Mouse (Mus musculus) ES-E14 (cell line): Measurements from ENCODE around the gene Rims1.

Experiments used
- CHD2 ChIP-seq: IDR thresholded peaks from 2 replicates; pipeline ENCODE4 v1.6.1; 2014; ENCODE audit warnings: mild to moderate bottlenecking, low read depth, low read length, inconsistent platforms
- HCFC1 ChIP-seq: IDR thresholded peaks from 2 replicates; pipeline ENCODE4 v1.6.1; 2012; ENCODE audit warnings: low read length, inconsistent platforms, borderline replicate concordance; ENCODE audit not compliant: insufficient read depth
- MAFK ChIP-seq: IDR thresholded peaks from 2 replicates; pipeline ENCODE4 v1.6.1; 2014; ENCODE audit warnings: mild to moderate bottlenecking, low read depth, low read length, inconsistent platforms; ENCODE audit not compliant: insufficient read depth
- ZC3H11A ChIP-seq: IDR thresholded peaks from 2 replicates; pipeline ENCODE4 v1.6.1; 2012; ENCODE audit warnings: low read depth, mild to moderate bottlenecking, inconsistent platforms, low read length, borderline replicate concordance
- ZNF384 ChIP-seq: IDR thresholded peaks from 2 replicates; pipeline ENCODE4 v1.6.1; 2012; ENCODE audit warnings: low read depth, low read length, inconsistent platforms

DNA sequence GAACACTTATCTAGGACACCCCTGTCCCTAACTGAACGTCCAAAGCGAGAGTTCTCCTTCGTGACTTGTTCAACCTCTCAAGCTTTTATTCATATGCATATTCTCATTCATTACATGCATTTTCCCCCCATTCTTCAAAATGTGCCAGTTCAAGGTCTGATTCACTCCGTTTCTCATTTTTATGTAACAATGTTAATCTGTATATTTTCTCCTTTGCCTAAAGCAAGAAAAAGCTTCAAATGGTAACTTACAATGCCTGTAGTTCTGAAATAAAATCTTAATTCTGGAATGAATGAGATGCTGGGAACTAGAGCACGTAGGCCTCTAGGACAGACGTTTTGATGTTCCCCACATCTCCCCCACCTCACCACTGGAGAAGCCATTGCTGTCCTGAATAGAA, 141.6 kb downstream of the Rims1 start:
- TF ChIP-seq ZNF384 (no peak), HCFC1 (no peak), CHD2 (no peak), ZC3H11A (no peak), MAFK (no peak)
